Mouse (Mus musculus) lung, embryonic 16.5 days (tissue): ENCODE data around the gene Pbp2. TPM values are rescaled to one million over a fixed set of nuclear protein-coding genes. Genes with fewer than 3 reads are reported as not detected.
A peak's percentile ranks its signal among the peaks of the same experiment; 100 is the strongest.

Experiments used
- ATAC-seq: fragments of 200-750 bp; cut with Nextera tagmentation; 2 replicates; pipeline ENCODE4 v1.8.0; 2017; ENCODE audit warnings: low read depth, mild to moderate bottlenecking, moderate library complexity
- H3K27ac ChIP-seq: fragments of 300-500 bp; sonication (generic); 2 replicates; pipeline ENCODE4 v1.5.1; 2014; ENCODE audit warnings: mild to moderate bottlenecking, control low read depth, low read length
- H3K27me3 ChIP-seq: fragments of 300-500 bp; sonication (generic); 2 replicates; pipeline ENCODE4 v1.6.1; 2014; ENCODE audit warnings: low read depth, low read length, mixed read lengths; ENCODE audit not compliant: control insufficient read depth, insufficient read depth
- H3K36me3 ChIP-seq: fragments of 300-500 bp; sonication (generic); 2 replicates; pipeline ENCODE4 v1.6.1; 2014; ENCODE audit warnings: low read length; ENCODE audit not compliant: control insufficient read depth, insufficient read depth
- H3K4me1 ChIP-seq: fragments of 300-500 bp; sonication (generic); replicated peaks from 2 replicates; pipeline ENCODE4 v1.6.1; 2014; ENCODE audit warnings: low read length, mixed read lengths; ENCODE audit not compliant: control insufficient read depth, insufficient read depth
- H3K4me2 ChIP-seq: fragments of 300-500 bp; sonication (generic); 2 replicates; pipeline ENCODE4 v1.6.1; 2014; ENCODE audit warnings: low read depth, low read length, control low read depth
- H3K4me3 ChIP-seq: fragments of 300-500 bp; sonication (generic); 2 replicates; pipeline ENCODE4 v1.5.1; 2014; ENCODE audit warnings: mild to moderate bottlenecking, low read length, control low read depth
- H3K9ac ChIP-seq: fragments of 300-500 bp; sonication (generic); 2 replicates; pipeline ENCODE4 v1.6.1; 2014; ENCODE audit warnings: low read length, control low read depth
- H3K9me3 ChIP-seq: fragments of 300-500 bp; sonication (generic); 2 replicates; pipeline ENCODE4 v1.6.1; 2016; ENCODE audit warnings: low read length; ENCODE audit not compliant: control insufficient read depth
- WGBS: fragments of 180-500 bp; shearing (Covaris S2); extraction: QIAGEN DNeasy Blood & Tissue Kit; methylation state at CpG from one replicate; pipeline ENCODE4 v1.1.7; 2014; 5-methylcytosine and 5-hydroxymethylcytosine counted together
- polyA plus RNA-seq: library from polyadenylated mRNA; unstranded; fragments of >200 nt; fragmentation: Nextera tagmentation; extraction: Ambion mirVana; gene quantifications from 2 replicates; pipeline ENCODE4 v1.2.1, GENCODE M21; 2015

Gene Pbp2
- polyA plus RNA-seq, 1 experiment from 2014 or later, result 0.15 TPM

DNA sequence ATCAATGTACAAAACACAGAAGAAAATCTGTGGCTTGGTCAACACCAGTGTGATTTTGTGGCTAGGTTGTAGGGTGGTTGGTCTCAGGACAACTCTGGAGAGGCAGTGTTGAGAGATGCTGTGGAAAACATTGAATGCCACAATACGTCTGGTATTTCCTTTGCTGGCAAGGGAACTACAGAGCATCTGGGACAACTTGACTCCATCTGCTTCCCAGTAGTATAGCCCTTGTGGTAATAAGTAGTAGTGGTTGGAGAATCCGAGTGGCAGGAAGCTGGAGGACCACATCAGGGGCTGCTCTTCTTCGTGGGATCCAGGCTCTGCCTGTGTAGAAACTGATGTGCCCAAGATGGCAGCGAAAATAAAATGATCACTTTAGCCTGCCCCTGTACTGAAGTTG is 21.7 kb upstream of the Pbp2 start:
- H3K9me3 ChIP-seq, result no peaks in the 10 kb centered on the region
- no peak overlapping the region for H3K4me3 ChIP-seq
- H3K4me2 ChIP-seq, result no peak overlapping the region
- 82% methylated on average over 4 of the region's 4 CpGs for WGBS
- H3K27ac ChIP-seq, result peak overlapping the region; percentile 65
- H3K4me1 ChIP-seq, result peaks cover 26% of the 10 kb centered on the region
- no peak for ATAC-seq
- no peaks in the 10 kb centered on the region for H3K36me3 ChIP-seq
- H3K9ac ChIP-seq, result no peak overlapping the region
- H3K27me3 ChIP-seq, result no peaks in the 10 kb centered on the region

GRCm38 (mm10) chr6:135326847-135327246 is 16.6 kb upstream of the Pbp2 start:
- 85% methylated on average over 7 of the region's 7 CpGs for WGBS
- Histone ChIP-seq H3K4me3 (no peak overlapping the region), H3K9me3 (no peaks in the 10 kb centered on the region), H3K36me3 (no peaks in the 10 kb centered on the region), H3K4me1 (peaks cover 34% of the 10 kb centered on the region), H3K9ac (no peak overlapping the region), H3K27me3 (no peaks in the 10 kb centered on the region), H3K27ac (no peak overlapping the region), H3K4me2 (no peak overlapping the region)
- ATAC-seq, result no peak

GRCm38 (mm10) chr6:135324686-135325300 is 14.6 kb upstream of the Pbp2 start:
- Histone ChIP-seq H3K4me3 (no peak overlapping the region), H3K9me3 (no peaks in the 10 kb centered on the region), H3K27me3 (no peaks in the 10 kb centered on the region), H3K36me3 (no peaks in the 10 kb centered on the region), H3K27ac (peak overlapping the region; percentile 72), H3K9ac (0 out of 2 replicates have a peak overlapping the region, but pooled peaks have one; percentile 11), H3K4me1 (peaks cover 34% of the 10 kb centered on the region), H3K4me2 (no peak overlapping the region)
- no peak for ATAC-seq
- 44% methylated on average over 9 of the region's 9 CpGs for WGBS

DNA sequence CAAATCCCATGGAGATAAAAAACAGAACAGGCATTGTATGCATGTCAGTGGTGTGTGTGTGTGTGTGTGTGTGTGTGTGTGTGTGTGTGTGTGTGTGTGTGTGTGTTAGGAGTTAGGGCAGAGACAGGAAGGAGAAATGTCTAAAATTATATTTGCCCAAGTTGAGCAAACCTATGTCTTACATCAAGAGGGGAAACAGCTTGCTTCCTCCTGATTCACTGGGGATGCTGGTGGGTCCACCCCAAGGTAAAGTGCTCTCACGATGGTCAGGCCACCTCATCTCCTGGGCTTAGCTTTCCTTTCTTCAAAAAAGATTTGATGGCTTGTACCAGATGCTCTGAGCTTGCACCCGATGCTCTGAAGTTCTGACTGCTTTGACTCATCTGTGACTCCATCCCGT is 13.9 kb upstream of the Pbp2 start:
- no peak for ATAC-seq
- Histone ChIP-seq H3K9ac (no peak overlapping the region), H3K27ac (peak overlapping the region; percentile 72; the same call in 1 of the 2 replicates), H3K9me3 (no peaks in the 10 kb centered on the region), H3K4me2 (no peak overlapping the region), H3K27me3 (no peaks in the 10 kb centered on the region), H3K4me1 (peaks cover 34% of the 10 kb centered on the region), H3K36me3 (no peaks in the 10 kb centered on the region), H3K4me3 (no peak overlapping the region)
- WGBS, result 45% methylated on average over 3 of the region's 3 CpGs

DNA sequence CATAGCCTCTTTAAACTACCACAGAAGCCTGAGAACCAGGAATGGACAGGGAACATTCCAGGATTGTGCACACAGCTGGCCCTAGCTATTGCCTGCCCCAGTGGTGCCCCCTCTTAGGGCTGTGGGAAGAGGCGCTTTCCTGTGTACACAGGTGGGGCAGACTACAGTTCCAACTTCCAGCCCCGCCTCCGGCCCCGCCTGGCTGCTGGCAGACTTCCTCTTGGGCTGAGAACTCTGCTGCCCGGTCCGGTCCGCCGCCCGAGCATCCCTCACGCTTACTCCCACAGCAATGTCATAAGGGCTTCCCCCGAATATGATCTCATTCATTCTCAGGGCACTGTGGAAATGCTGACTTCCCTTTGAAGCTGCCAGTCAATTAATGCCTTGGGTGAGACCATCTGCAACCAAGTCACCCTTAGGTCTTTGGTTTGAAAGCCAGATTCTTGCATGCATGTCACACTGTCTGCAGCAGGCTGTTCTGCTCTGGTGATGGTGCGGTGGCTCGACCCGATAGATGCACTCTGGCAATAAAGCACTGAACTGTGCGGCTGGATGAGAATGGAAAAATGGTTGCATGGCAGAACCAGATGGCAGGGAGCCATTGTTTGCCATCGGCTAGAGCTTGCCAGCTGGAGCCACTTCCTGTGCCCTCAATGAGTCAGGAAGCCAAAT is 13.2 kb upstream of the Pbp2 start:
- WGBS, result 23% methylated on average over 16 of the region's 16 CpGs
- Histone ChIP-seq H3K9me3 (no peaks in the 10 kb centered on the region), H3K9ac (peak overlapping the region; percentile 21; the same call in 1 of the 2 replicates), H3K27ac (peak overlapping the region; percentile 95), H3K4me1 (peaks cover 34% of the 10 kb centered on the region), H3K27me3 (no peaks in the 10 kb centered on the region), H3K4me2 (peak overlapping the region; percentile 43), H3K36me3 (no peaks in the 10 kb centered on the region), H3K4me3 (peak overlapping the region; percentile 15; the same call in 1 of the 2 replicates)
- peak; percentile 96 for ATAC-seq

DNA sequence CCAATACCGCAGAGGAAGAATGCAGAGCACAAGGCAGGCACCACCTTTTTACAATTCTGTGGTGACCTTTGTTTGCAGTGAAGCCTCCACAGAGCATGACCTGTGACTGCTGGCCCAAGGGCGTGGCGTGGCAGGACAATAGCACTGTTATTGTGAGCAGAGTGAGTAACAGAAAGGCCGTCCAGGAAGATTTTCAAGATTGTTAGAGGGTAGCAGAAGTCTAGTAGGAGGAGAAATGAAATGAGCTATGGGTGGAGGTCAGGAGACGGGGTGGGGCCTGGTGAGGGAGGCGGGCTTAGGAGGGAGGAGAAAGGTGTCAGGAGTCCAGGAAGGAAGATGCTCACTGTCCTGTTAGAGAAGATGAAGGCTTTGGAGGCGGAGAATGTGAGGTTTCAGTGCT is 12.5 kb upstream of the Pbp2 start:
- WGBS, result 52% methylated on average over 7 of the region's 7 CpGs
- peaks cover 34% of the 10 kb centered on the region for H3K4me1 ChIP-seq
- no peaks in the 10 kb centered on the region for H3K27me3 ChIP-seq
- H3K9ac ChIP-seq, result peak overlapping the region; percentile 21; the same call in 1 of the 2 replicates
- H3K36me3 ChIP-seq, result no peaks in the 10 kb centered on the region
- peak; percentile 49 for ATAC-seq
- peak overlapping the region; percentile 15; the same call in 1 of the 2 replicates for H3K4me3 ChIP-seq
- H3K4me2 ChIP-seq, result peak overlapping the region; percentile 43
- no peaks in the 10 kb centered on the region for H3K9me3 ChIP-seq
- H3K27ac ChIP-seq, result peak overlapping the region; percentile 95

- no peak overlapping the region for H3K4me2 ChIP-seq
- H3K4me1 ChIP-seq, result peaks cover 26% of the 10 kb centered on the region
- no peaks in the 10 kb centered on the region for H3K27me3 ChIP-seq
- H3K9ac ChIP-seq, result no peak overlapping the region
- no peaks in the 10 kb centered on the region for H3K36me3 ChIP-seq
- H3K9me3 ChIP-seq, result no peaks in the 10 kb centered on the region
- no peak overlapping the region for H3K4me3 ChIP-seq
- no peak overlapping the region for H3K27ac ChIP-seq
- no peak for ATAC-seq
- 61% methylated on average over 5 of the region's 5 CpGs for WGBS
Measured at GRCm38 (mm10) chr6:135319431-135319933, 9.3 kb upstream of the Pbp2 start.

GRCm38 (mm10) chr6:135316141-135316540 is 5.9 kb upstream of the Pbp2 start:
- Histone ChIP-seq H3K4me3 (no peak overlapping the region), H3K4me1 (peaks cover 16% of the 10 kb centered on the region), H3K27ac (peak overlapping the region; percentile 58), H3K9me3 (no peaks in the 10 kb centered on the region), H3K27me3 (no peaks in the 10 kb centered on the region), H3K9ac (no peak overlapping the region), H3K36me3 (no peaks in the 10 kb centered on the region), H3K4me2 (no peak overlapping the region)
- ATAC-seq, result peak; percentile 69
- WGBS, result 52% methylated on average over 2 of the region's 2 CpGs

DNA sequence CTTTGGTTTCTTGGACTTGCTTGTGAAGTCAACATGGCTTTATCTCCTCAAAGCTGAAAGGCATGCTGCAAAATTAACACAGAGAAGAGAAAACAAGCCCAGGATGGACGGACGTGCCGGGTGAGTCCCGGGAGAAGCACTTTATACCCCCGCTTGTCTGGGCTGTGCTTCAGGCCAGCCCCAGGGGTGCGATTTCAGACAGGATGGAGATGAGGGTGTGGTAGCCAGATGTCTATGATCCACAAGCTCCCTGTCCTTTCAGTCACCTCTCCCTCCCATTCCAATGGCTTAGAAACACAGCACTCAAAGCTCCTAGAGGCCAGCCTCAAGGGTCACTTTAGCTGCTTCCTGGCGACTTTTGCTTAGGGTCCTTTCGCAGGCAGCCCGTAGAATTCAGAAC is 3.8 kb upstream of the Pbp2 start:
- H3K9me3 ChIP-seq, result peaks cover 3% of the 10 kb centered on the region; the same call in 1 of the 2 replicates
- 50% methylated on average over 9 of the region's 9 CpGs for WGBS
- H3K9ac ChIP-seq, result no peak overlapping the region
- H3K4me1 ChIP-seq, result peaks cover 16% of the 10 kb centered on the region
- no peaks in the 10 kb centered on the region for H3K36me3 ChIP-seq
- H3K27me3 ChIP-seq, result no peaks in the 10 kb centered on the region
- no peak overlapping the region for H3K27ac ChIP-seq
- no peak for ATAC-seq
- no peak overlapping the region for H3K4me3 ChIP-seq
- no peak overlapping the region for H3K4me2 ChIP-seq
